Mouse (Mus musculus) heart, adult 11 months (tissue): ENCODE measurements around the gene Pik3c2g.
"Not testable (repeated sequence)": the region's sequence is repeated elsewhere in the genome, so short reads cannot be mapped to it uniquely, and the experiment has no call there.

Source experiments
- DNase-seq: peaks from one replicate; pipeline ENCODE4 v3.0.0; 2022

Pik3c2g gene

DNA sequence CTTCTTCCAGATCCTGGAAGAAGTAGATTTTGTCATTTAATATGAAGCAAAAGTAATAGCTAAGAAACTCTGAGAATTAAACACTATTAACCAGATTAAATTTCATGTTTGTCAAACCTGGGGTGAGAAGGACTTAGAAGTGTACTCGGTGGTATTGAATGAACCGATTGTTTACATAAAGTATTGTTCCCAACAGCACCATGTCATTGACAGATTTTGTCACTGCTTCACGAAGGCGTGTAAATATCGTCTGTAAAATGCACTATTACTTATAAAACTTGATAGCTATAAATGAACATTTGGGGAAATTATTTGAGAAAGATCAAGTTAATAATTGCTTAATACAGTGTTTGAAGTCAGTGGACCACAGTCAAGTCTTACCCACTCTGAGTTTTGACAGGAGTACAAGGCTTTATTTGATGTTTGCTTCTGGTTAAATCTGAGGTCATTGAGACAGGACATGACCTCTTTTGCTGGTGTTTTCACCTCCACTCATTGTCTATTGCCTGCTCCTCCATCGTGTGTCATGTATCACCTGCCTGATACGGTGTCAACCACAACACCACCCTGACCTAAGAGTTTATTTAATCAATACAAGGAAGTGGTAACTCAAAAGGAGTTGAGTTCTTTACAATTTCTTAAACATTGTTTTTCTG is 260.0 kb downstream of the Pik3c2g start:
- peak; percentile 15 for DNase-seq

GRCm38 (mm10) chr6:139849931-139850330 is 262.9 kb downstream of the Pik3c2g start:
- DNase-seq: no peak

DNA sequence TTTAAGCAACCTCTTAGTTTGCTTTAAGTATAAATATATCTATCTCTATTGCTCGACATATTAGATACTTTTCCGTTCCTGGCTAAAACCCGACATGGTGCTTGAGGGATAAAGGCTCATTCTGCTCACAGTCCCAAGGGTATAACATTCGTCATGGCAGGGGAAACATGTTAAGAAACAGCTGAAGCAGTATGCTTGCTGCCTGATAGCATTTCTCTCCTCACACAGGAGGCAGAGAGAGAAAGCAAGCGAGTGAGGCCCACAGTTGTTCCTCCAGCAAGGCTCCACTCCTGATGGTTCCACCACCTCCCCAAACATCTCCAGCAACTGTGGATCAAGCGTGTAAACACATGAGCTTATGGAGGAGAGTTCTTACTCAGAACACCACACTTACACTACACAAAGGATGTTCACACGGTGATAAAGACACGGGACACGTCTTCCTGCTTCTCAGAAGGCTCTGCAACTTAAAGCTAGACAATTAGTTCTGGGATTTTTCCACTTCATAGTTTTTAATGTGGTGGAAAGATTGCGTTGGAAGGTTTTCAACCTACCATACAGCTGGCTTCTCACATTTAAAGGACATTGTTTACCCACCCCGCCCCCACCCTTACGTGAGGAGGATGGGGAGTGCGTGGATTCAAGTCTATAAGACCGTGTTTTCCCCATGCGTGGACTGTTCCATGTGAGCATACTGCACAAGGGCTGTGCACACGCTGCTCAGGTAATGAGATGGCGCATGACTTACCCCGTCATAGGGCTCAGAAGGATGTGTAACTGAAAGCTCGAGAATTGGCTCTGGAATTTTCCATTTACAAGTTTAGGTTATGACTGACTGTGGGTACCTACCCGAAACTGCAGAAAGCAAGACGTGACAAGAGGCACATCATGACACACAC is 264.9 kb downstream of the Pik3c2g start:
- peak; percentile 65 for DNase-seq

- peak; percentile 14 for DNase-seq
Observed at GRCm38 (mm10) chr6:139852836-139853235, 265.8 kb downstream of the Pik3c2g start.

DNA sequence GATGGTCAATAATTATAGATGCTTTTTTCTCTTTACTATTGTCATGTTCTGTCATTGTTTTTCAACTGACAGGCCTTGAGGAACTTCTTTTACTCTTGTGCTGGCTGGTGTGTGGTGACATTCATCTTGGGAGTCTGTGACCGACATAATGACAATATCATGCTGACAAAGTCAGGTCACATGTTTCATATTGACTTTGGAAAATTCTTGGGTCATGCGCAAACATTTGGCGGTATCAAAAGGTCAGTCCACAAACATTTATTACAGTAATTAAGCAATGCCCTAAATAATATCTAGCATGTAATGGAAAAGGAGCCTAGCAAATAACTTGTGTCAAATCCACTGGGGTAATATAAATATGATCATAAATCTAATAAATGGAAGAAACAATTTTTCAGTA is 273.1 kb downstream of the Pik3c2g start:
- DNase-seq: peak; percentile 11

DNA sequence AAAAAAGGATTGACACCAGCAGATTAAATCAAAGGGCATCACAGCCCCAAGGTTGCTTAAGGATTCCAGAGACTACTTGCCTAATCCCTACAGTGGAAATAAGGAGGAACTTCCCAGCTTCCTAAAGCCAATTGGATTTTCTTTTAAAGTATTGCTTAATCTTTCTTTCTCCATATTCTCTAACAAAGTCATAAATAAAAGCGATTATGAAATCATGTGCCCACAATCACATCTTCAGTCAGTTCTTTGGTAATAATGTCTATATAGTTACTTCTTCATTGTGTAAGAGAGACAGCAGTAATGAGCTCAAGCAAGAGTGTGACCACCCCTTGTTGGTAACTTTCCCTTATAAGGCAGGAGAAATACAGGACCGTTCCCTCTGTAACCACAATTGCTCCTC is 274.5 kb downstream of the Pik3c2g start:
- DNase-seq: no peak

DNA sequence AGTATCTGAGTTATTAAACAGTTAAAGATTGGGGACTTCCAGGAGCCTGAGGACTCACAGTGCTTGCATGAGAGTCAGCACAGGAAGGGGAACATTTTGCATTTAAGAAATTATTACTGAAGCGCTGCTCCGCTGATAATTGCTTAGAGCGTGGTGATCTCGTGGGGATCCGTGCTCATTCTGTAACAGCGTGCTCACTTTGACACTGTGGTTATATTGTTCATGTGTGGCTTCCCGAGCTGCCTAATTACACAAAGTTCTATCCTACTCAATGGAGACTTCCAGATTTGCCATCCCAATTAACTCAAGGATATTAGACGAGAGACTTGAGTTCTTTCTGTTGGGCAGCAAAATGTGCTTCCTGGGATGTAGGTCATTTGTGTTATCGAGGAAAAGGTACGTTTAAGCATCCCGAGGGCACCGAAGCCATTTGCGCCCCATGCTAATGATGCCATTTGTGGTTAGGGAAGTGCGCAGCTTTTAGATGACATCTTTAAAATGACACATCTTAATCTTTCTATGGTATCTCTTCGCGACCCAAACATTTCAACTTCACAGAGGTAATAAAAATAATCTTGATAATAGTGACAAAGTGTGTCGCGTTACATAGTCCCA is 278.1 kb downstream of the Pik3c2g start:
- DNase-seq: no peak

GRCm38 (mm10) chr6:139874418-139875176 is 287.6 kb downstream of the Pik3c2g start:
- peak; percentile 92 for DNase-seq

- peak; percentile 40 for DNase-seq
Observed at GRCm38 (mm10) chr6:139876691-139877090, 289.7 kb downstream of the Pik3c2g start.

DNA sequence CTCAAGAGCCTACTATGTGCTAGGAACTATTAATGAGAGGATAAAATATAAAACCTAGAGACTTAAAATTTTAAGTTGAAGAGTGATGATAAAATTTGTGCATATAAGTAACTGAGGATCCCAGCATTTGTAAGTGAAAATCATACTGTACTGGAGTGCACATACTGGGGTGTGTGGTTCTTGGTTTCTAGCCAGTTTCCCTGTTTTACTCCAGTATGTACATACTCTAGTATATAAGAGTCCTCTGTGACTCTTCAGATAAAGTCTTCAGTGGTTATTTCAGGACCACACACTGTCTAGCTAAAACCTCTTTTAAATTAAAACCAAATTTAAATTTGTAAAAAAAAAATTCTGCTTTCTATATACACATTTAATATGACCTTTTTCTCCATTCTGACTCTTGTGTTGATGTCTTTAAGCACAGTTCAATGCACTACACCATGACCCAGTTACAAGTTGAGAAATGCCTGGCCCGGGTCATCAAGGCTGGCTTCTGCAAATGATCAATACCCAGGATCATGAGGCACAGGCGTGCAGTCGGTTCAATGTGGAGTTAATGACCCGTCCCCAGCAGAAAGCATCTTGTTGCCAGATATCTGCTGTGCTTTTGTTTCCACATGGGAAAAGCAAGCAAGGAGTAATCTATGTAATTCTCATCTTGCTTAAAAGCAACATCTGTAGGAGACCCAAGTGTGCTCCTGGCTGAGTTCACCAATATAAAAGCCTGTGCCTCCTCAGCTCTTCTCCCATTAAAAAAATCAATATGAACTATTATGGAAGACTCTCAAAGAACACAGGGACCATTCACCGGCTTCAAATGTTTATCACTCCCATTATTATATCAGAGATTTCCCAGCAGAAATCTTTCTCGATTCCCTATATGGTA is 290.7 kb downstream of the Pik3c2g start:
- peak; percentile 86 for DNase-seq

- peak; percentile 86 for DNase-seq
Observed at GRCm38 (mm10) chr6:139878362-139878696, 291.3 kb downstream of the Pik3c2g start.

GRCm38 (mm10) chr6:139882076-139882475 is 295.1 kb downstream of the Pik3c2g start:
- no peak for DNase-seq

- no peak for DNase-seq
Observed at GRCm38 (mm10) chr6:139887175-139887574, 300.2 kb downstream of the Pik3c2g start.

- DNase-seq: no peak
Observed at GRCm38 (mm10) chr6:139895637-139896036, 308.6 kb downstream of the Pik3c2g start.

GRCm38 (mm10) chr6:139899630-139900151 is 312.7 kb downstream of the Pik3c2g start:
- DNase-seq: no peak

DNA sequence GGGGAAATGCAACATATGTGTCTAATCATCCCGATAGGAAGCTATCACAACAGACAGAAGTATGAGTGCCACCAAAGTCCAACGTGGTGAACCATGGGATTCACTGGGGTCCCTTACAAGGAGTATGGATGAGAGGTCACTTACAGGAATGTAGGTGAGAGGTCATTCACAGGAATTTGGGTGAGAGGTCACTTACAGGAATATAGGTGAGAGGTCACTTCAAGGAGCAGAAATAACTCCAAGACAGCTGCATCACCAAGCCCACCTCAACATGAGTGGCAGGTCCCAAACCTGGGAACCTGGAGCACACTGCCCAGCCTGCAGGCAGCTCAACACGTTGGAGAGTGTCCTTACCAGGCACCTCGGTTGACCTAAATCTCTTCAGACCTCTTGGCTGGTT is 314.8 kb downstream of the Pik3c2g start:
- DNase-seq: no peak

GRCm38 (mm10) chr6:139907138-139907537 is 320.1 kb downstream of the Pik3c2g start:
- no peak for DNase-seq

- DNase-seq: peak; percentile 97
Observed at GRCm38 (mm10) chr6:139908997-139909669, 322.1 kb downstream of the Pik3c2g start.

- DNase-seq: no peak
Observed at GRCm38 (mm10) chr6:139928766-139929165, 341.7 kb downstream of the Pik3c2g start.

- DNase-seq: no peak
Observed at GRCm38 (mm10) chr6:139934861-139935260, 347.8 kb downstream of the Pik3c2g start.

- not testable (repeated sequence) for DNase-seq
Observed at GRCm38 (mm10) chr6:139937581-139937980, 350.6 kb downstream of the Pik3c2g start.
